ENCODE assay signal across 18 mouse cellular contexts in genomic region chr6:135203737-135204136, GRCm38 (mm10). TPM values are rescaled to one million over a fixed set of nuclear protein-coding genes. Genes with fewer than 3 reads are reported as not detected.
DNase-seq lines count a peak whose midpoint lies in the region; ATAC-seq and TF ChIP-seq lines count a peak whose summit lies in the region.
"Had no signal": no experiment of that assay in that cellular context is flagged by ENCODE, and none has a peak within 500 bp of the region (broad histone marks: within the 10 kb centered on the region; RNA-seq: fewer than 3 reads in every experiment).

No protein-coding gene starts in this region.

- no peaks in the 10 kb centered on the region for H3K27me3 ChIP-seq in cerebellum, adult 2 months (ENCODE audit: control insufficient read depth, insufficient read depth, low read length)
- H3K27me3 ChIP-seq in hindbrain, embryonic 15.5 days: no peaks in the 10 kb centered on the region
- H3K27me3 ChIP-seq in hindbrain, embryonic 12.5 days: no peaks in the 10 kb centered on the region
- H3K27me3 ChIP-seq in midbrain, embryonic 16.5 days (ENCODE audit: control insufficient read depth, insufficient read depth, low read depth, low read length): no peaks in the 10 kb centered on the region
- H3K27me3 ChIP-seq in midbrain, embryonic 14.5 days (ENCODE audit: control insufficient read depth, insufficient read depth, low read length): no peaks in the 10 kb centered on the region
- H3K27me3 ChIP-seq in neural tube, embryonic 15.5 days (replicated peaks): no peaks in the 10 kb centered on the region
- H3K27me3 ChIP-seq: limb, embryonic 12.5 days; neural tube, embryonic 12.5 days; Patski had no signal

- peak; percentile 61 for ATAC-seq in hindbrain, embryonic 15.5 days (ENCODE audit: low FRiP score, low read depth)
- no peak for ATAC-seq in hindbrain, embryonic 12.5 days (ENCODE audit: low FRiP score)
- peak; percentile 63 for ATAC-seq in midbrain, embryonic 16.5 days
- ATAC-seq in midbrain, embryonic 14.5 days (ENCODE audit: low FRiP score, low TSS enrichment): no peak
- peak; percentile 60 for ATAC-seq in neural tube, embryonic 15.5 days (ENCODE audit: low FRiP score)
- ATAC-seq: intestine, embryonic 16.5 days; lung, postnatal 0 days; Patski had no signal

- no peak for TF ChIP-seq CTCF in cerebellum, adult 2 months (IDR thresholded peaks at IDR 0.05; ENCODE audit: borderline replicate concordance, insufficient read depth, low read depth, low read length)

- WGBS in cerebellum, adult 2 months: 59% methylated on average over 6 of the region's 6 CpGs
- 70% methylated on average over 6 of the region's 6 CpGs for WGBS in hindbrain, embryonic 15.5 days
- WGBS in hindbrain, embryonic 12.5 days: 67% methylated on average over 6 of the region's 6 CpGs
- 53% methylated on average over 6 of the region's 6 CpGs for WGBS in midbrain, embryonic 16.5 days
- WGBS in midbrain, embryonic 14.5 days: 64% methylated on average over 6 of the region's 6 CpGs
- 75% methylated on average over 6 of the region's 6 CpGs for WGBS in neural tube, embryonic 15.5 days

- no peak for TF ChIP-seq POLR2A in cerebellum, adult 2 months (IDR thresholded peaks at IDR 0.05; ENCODE audit: borderline replicate concordance, insufficient read depth, low read length)

- no peaks in the 10 kb centered on the region for H3K4me1 ChIP-seq in cerebellum, adult 2 months (ENCODE audit: control insufficient read depth, insufficient read depth, low read length)
- H3K4me1 ChIP-seq in hindbrain, embryonic 15.5 days (replicated peaks): peaks cover 21% of the 10 kb centered on the region
- peaks cover 2% of the 10 kb centered on the region for H3K4me1 ChIP-seq in hindbrain, embryonic 12.5 days
- H3K4me1 ChIP-seq in midbrain, embryonic 16.5 days (ENCODE audit: control insufficient read depth, insufficient read depth, low read length): peaks cover 14% of the 10 kb centered on the region
- H3K4me1 ChIP-seq in midbrain, embryonic 14.5 days (ENCODE audit: control insufficient read depth, insufficient read depth, low read length): peaks cover 4% of the 10 kb centered on the region; the same call in 1 of the 2 replicates
- peaks cover 27% of the 10 kb centered on the region for H3K4me1 ChIP-seq in neural tube, embryonic 15.5 days
- H3K4me1 ChIP-seq: neural tube, embryonic 12.5 days had no signal

- no peak overlapping the region for H3K27ac ChIP-seq in cerebellum, adult 2 months (ENCODE audit: insufficient read depth, low read length)
- peak overlapping the region; percentile 70 for H3K27ac ChIP-seq in hindbrain, embryonic 15.5 days (replicated peaks)
- no peak overlapping the region for H3K27ac ChIP-seq in hindbrain, embryonic 12.5 days
- H3K27ac ChIP-seq in midbrain, embryonic 16.5 days (ENCODE audit: low read length): peak overlapping the region; percentile 62; the same call in 1 of the 2 replicates
- no peak overlapping the region for H3K27ac ChIP-seq in midbrain, embryonic 14.5 days (replicated peaks; ENCODE audit: low read depth, low read length)
- H3K27ac ChIP-seq in neural tube, embryonic 15.5 days (replicated peaks): peak overlapping the region; percentile 56
- H3K27ac ChIP-seq: limb, embryonic 12.5 days; neural tube, embryonic 12.5 days had no signal

- H3K9me3 ChIP-seq in hindbrain, embryonic 15.5 days: no peaks in the 10 kb centered on the region
- no peaks in the 10 kb centered on the region for H3K9me3 ChIP-seq in hindbrain, embryonic 12.5 days (replicated peaks)
- no peaks in the 10 kb centered on the region for H3K9me3 ChIP-seq in midbrain, embryonic 16.5 days (replicated peaks; ENCODE audit: control insufficient read depth, low read length, poor library complexity, severe bottlenecking)
- no peaks in the 10 kb centered on the region for H3K9me3 ChIP-seq in midbrain, embryonic 14.5 days (ENCODE audit: control insufficient read depth, low read length)
- H3K9me3 ChIP-seq in neural tube, embryonic 15.5 days (replicated peaks): no peaks in the 10 kb centered on the region
- H3K9me3 ChIP-seq: limb, embryonic 12.5 days; neural tube, embryonic 12.5 days had no signal

- no peak overlapping the region for H3K9ac ChIP-seq in hindbrain, embryonic 15.5 days
- no peak overlapping the region for H3K9ac ChIP-seq in hindbrain, embryonic 12.5 days
- no peak overlapping the region for H3K9ac ChIP-seq in midbrain, embryonic 16.5 days (ENCODE audit: low read depth, low read length)
- H3K9ac ChIP-seq in midbrain, embryonic 14.5 days (replicated peaks; ENCODE audit: low read length): no peak overlapping the region
- no peak overlapping the region for H3K9ac ChIP-seq in neural tube, embryonic 15.5 days (replicated peaks)
- H3K9ac ChIP-seq: limb, embryonic 12.5 days; neural tube, embryonic 12.5 days had no signal

- no peak overlapping the region for H3K4me3 ChIP-seq in cerebellum, adult 2 months (replicated peaks; ENCODE audit: insufficient read depth, low read depth, low read length)
- H3K4me3 ChIP-seq in hindbrain, embryonic 15.5 days: no peak overlapping the region
- H3K4me3 ChIP-seq in hindbrain, embryonic 12.5 days: no peak overlapping the region
- no peak overlapping the region for H3K4me3 ChIP-seq in midbrain, embryonic 16.5 days (ENCODE audit: low read depth, low read length)
- H3K4me3 ChIP-seq in midbrain, embryonic 14.5 days (replicated peaks; ENCODE audit: low read depth, low read length): no peak overlapping the region
- H3K4me3 ChIP-seq in neural tube, embryonic 15.5 days (replicated peaks): no peak overlapping the region
- H3K4me3 ChIP-seq: limb, embryonic 12.5 days; neural tube, embryonic 12.5 days had no signal

- no peak overlapping the region for H3K4me2 ChIP-seq in hindbrain, embryonic 15.5 days
- no peak overlapping the region for H3K4me2 ChIP-seq in hindbrain, embryonic 12.5 days (replicated peaks)
- H3K4me2 ChIP-seq in midbrain, embryonic 16.5 days (ENCODE audit: low read length): no peak overlapping the region
- no peak overlapping the region for H3K4me2 ChIP-seq in midbrain, embryonic 14.5 days (ENCODE audit: low read length)
- H3K4me2 ChIP-seq in neural tube, embryonic 15.5 days: no peak overlapping the region
- H3K4me2 ChIP-seq: limb, embryonic 12.5 days; neural tube, embryonic 12.5 days had no signal

- H3K36me3 ChIP-seq in hindbrain, embryonic 15.5 days: no peaks in the 10 kb centered on the region
- H3K36me3 ChIP-seq in hindbrain, embryonic 12.5 days: no peaks in the 10 kb centered on the region
- H3K36me3 ChIP-seq in midbrain, embryonic 16.5 days (ENCODE audit: control insufficient read depth, insufficient read depth, low read length): no peaks in the 10 kb centered on the region
- no peaks in the 10 kb centered on the region for H3K36me3 ChIP-seq in midbrain, embryonic 14.5 days (ENCODE audit: control insufficient read depth, insufficient read depth, low read length)
- H3K36me3 ChIP-seq in neural tube, embryonic 15.5 days: no peaks in the 10 kb centered on the region
- H3K36me3 ChIP-seq: limb, embryonic 12.5 days; neural tube, embryonic 12.5 days had no signal

- peak; percentile 16 to 54 for DNase-seq in cerebellum, adult 2 months
- DNase-seq in cerebellum, adult 8-10 months: no peak
- no peak for DNase-seq in midbrain, embryonic 14.5 days
- DNase-seq in adrenal gland, adult 2 months: no peak
- DNase-seq: embryo, embryonic 11 days; heart, adult 11 months; kidney, postnatal 10 days; thymus, postnatal 36 days had no signal

RNA-seq across cellular contexts. Expression of gene Hebp1, which starts 5.9 kb away (rescaled TPM):
- polyA plus RNA-seq in cerebellum, adult 2 months (2012; rRNA removed): 20.8 and 22.9 TPM in 2 replicates
- polyA plus RNA-seq in hindbrain, embryonic 15.5 days (2015; fragmentation: Nextera tagmentation; extraction: Ambion mirVana): 3.6 and 6.8 TPM in 2 replicates
- polyA plus RNA-seq in hindbrain, embryonic 12.5 days (2016; fragmentation: Nextera tagmentation; extraction: Ambion mirVana): 4.0 and 6.2 TPM in 2 replicates
- 4.6 and 5.5 TPM in 2 replicates for polyA plus RNA-seq in midbrain, embryonic 16.5 days (2015; fragmentation: Nextera tagmentation; extraction: Ambion mirVana)
- 3.5 and 8.0 TPM in 2 replicates for polyA plus RNA-seq in midbrain, embryonic 14.5 days (2014; fragmentation: Nextera tagmentation; extraction: Ambion mirVana)
- 6.2 and 10.8 TPM in 2 replicates for polyA plus RNA-seq in neural tube, embryonic 15.5 days (2015; fragmentation: Nextera tagmentation; extraction: Ambion mirVana)
- total RNA-seq in adrenal gland, adult 2 months (2021): 10 to 100 TPM; 18.0 to 27.6 TPM
- polyA plus RNA-seq in adrenal gland, adult 2 months (2012; rRNA removed): 9.5 and 13.4 TPM in 2 replicates

RNA-seq across cellular contexts. Expression of gene Fam234b, which starts 6.0 kb away (rescaled TPM):
- 115 and 118 TPM in 2 replicates for polyA plus RNA-seq in cerebellum, adult 2 months (2012; rRNA removed)
- 100 and 112 TPM in 2 replicates for polyA plus RNA-seq in hindbrain, embryonic 15.5 days (2015; fragmentation: Nextera tagmentation; extraction: Ambion mirVana)
- 47.6 and 51.1 TPM in 2 replicates for polyA plus RNA-seq in hindbrain, embryonic 12.5 days (2016; fragmentation: Nextera tagmentation; extraction: Ambion mirVana)
- polyA plus RNA-seq in midbrain, embryonic 16.5 days (2015; fragmentation: Nextera tagmentation; extraction: Ambion mirVana): 123 and 139 TPM in 2 replicates
- 122 and 133 TPM in 2 replicates for polyA plus RNA-seq in midbrain, embryonic 14.5 days (2014; fragmentation: Nextera tagmentation; extraction: Ambion mirVana)
- 99.6 and 105 TPM in 2 replicates for polyA plus RNA-seq in neural tube, embryonic 15.5 days (2015; fragmentation: Nextera tagmentation; extraction: Ambion mirVana)
- 10 to 100 TPM; 13.8 to 31.3 TPM for total RNA-seq in adrenal gland, adult 2 months (2021)
- 14.0 and 21.0 TPM in 2 replicates for polyA plus RNA-seq in adrenal gland, adult 2 months (2012; rRNA removed)

RNA-seq across cellular contexts. Expression of gene Gsg1, which starts 50.4 kb away (rescaled TPM):
- polyA plus RNA-seq in cerebellum, adult 2 months (2012; rRNA removed): 0.13 TPM in 1 of 2 replicates, not detected in the other
- polyA plus RNA-seq in hindbrain, embryonic 15.5 days (2015; fragmentation: Nextera tagmentation; extraction: Ambion mirVana): 0.33 TPM in 1 of 2 replicates, not detected in the other
- polyA plus RNA-seq in hindbrain, embryonic 12.5 days (2016; fragmentation: Nextera tagmentation; extraction: Ambion mirVana): 0.40 and 0.78 TPM in 2 replicates
- polyA plus RNA-seq in midbrain, embryonic 16.5 days (2015; fragmentation: Nextera tagmentation; extraction: Ambion mirVana): 0.25 TPM in 2 replicates
- polyA plus RNA-seq in midbrain, embryonic 14.5 days (2014; fragmentation: Nextera tagmentation; extraction: Ambion mirVana): 0.18 and 0.22 TPM in 2 replicates
- polyA plus RNA-seq in neural tube, embryonic 15.5 days (2015; fragmentation: Nextera tagmentation; extraction: Ambion mirVana): 0.59 TPM in 1 of 2 replicates, not detected in the other
- not detected for total RNA-seq in adrenal gland, adult 2 months (2021)
- polyA plus RNA-seq in adrenal gland, adult 2 months (2012; rRNA removed): 0.18 TPM in 1 of 2 replicates, not detected in the other
- total RNA-seq: gastrocnemius, adult 18-20 months had no signal

Comparison
In these comparisons a context has a peak if more than half of its experiments do, and no peak if none do; other contexts are left out.
1. DNase-seq: peak in cerebellum, adult 2 months (2 of 2); none in cerebellum, adult 8-10 months (single experiment), midbrain, embryonic 14.5 days (single experiment) and adrenal gland, adult 2 months (single experiment).
2. H3K27ac ChIP-seq: peak in hindbrain, embryonic 15.5 days (single experiment), midbrain, embryonic 16.5 days (single experiment) and neural tube, embryonic 15.5 days (single experiment); none in cerebellum, adult 2 months (single experiment), hindbrain, embryonic 12.5 days (single experiment) and midbrain, embryonic 14.5 days (single experiment).
3. ATAC-seq: peak in hindbrain, embryonic 15.5 days (single experiment), midbrain, embryonic 16.5 days (single experiment) and neural tube, embryonic 15.5 days (single experiment); none in hindbrain, embryonic 12.5 days (single experiment) and midbrain, embryonic 14.5 days (single experiment).